8 mouse cellular contexts compared by ENCODE assay signal in genomic region chr3:102194291-102195051, GRCm38 (mm10). TPM values are rescaled to one million over a fixed set of nuclear protein-coding genes. Genes with fewer than 3 reads are reported as not detected.
DNase-seq lines count a peak whose midpoint lies in the region; ATAC-seq and TF ChIP-seq lines count a peak whose summit lies in the region.

No protein-coding gene starts in this region.

- in situ Hi-C loops in ES-E14 (cut with MboI; ENCODE audit: low sequenced_read_pairs in 2 of 2, unreplicated experiment in 2 of 2): no loop called here

- peak; percentile 36 for DNase-seq in forebrain, embryonic 10.5 days (ENCODE audit: extremely low spot score, low spot score)
- DNase-seq in forebrain, embryonic 11.5 days (ENCODE audit: low spot score): no peak
- DNase-seq in ES-E14 (ENCODE audit: low read depth, low spot score): no peak
- peak; percentile 65 for DNase-seq in mesoderm, embryonic 11.5 days (ENCODE audit: low read depth, low spot score)
- DNase-seq in spleen, postnatal 4 days (ENCODE audit: low spot score in 2 of 2): no peak
- no peak for DNase-seq in frontal cortex, postnatal 10 days (ENCODE audit: low spot score in 2 of 2)
- no peak for DNase-seq in cerebellum, postnatal 14 days

- no peaks in the 10 kb centered on the region for H3K36me3 ChIP-seq in forebrain, embryonic 10.5 days (replicated peaks)
- H3K36me3 ChIP-seq in forebrain, embryonic 11.5 days (ENCODE audit: control insufficient read depth, insufficient read depth, low read length): no peaks in the 10 kb centered on the region
- H3K36me3 ChIP-seq in ES-E14 (ENCODE audit: control insufficient read depth, insufficient read depth, low read length, poor library complexity, severe bottlenecking): peaks cover 38% of the 10 kb centered on the region
- H3K36me3 ChIP-seq in heart, embryonic 15.5 days: peaks cover 11% of the 10 kb centered on the region; the same call in 1 of the 2 replicates

- H3K4me2 ChIP-seq in forebrain, embryonic 11.5 days (ENCODE audit: low read depth, low read length, severe bottlenecking): no peak overlapping the region; the same call in 1 of the 2 replicates
- peak overlapping the region; percentile 8 for H3K4me2 ChIP-seq in heart, embryonic 15.5 days

- peak overlapping the region; percentile 27 for H3K4me3 ChIP-seq in forebrain, embryonic 10.5 days
- no peak overlapping the region for H3K4me3 ChIP-seq in forebrain, embryonic 11.5 days (ENCODE audit: low read depth, low read length)
- H3K4me3 ChIP-seq in ES-E14 (ENCODE audit: insufficient read depth in 1 of 2, low read depth in 1 of 2, low read length in 2 of 2, poor library complexity in 1 of 2, severe bottlenecking in 1 of 2): no peak overlapping the region
- no peak overlapping the region for H3K4me3 ChIP-seq in heart, embryonic 15.5 days

- WGBS in forebrain, embryonic 10.5 days: 6% methylated on average over 11 of the region's 11 CpGs
- WGBS in forebrain, embryonic 11.5 days: 5% methylated on average over 11 of the region's 11 CpGs
- WGBS in heart, embryonic 15.5 days: 24% methylated on average over 11 of the region's 11 CpGs

- no peak overlapping the region; the same call in 1 of the 2 replicates for H3K9ac ChIP-seq in forebrain, embryonic 11.5 days (ENCODE audit: low read length)
- no peak overlapping the region for H3K9ac ChIP-seq in ES-E14 (ENCODE audit: insufficient read depth, low read depth, low read length, poor library complexity, severe bottlenecking)
- H3K9ac ChIP-seq in heart, embryonic 15.5 days: no peak overlapping the region

- no peak for ATAC-seq in forebrain, embryonic 11.5 days (replicated peaks; ENCODE audit: low FRiP score)
- ATAC-seq in heart, embryonic 15.5 days (replicated peaks; ENCODE audit: insufficient number of reproducible peaks, insufficient read depth, low FRiP score, low read depth): no peak

- H3K27me3 ChIP-seq in forebrain, embryonic 10.5 days (ENCODE audit: poor library complexity, severe bottlenecking): peaks cover 95% of the 10 kb centered on the region
- peaks cover 16% of the 10 kb centered on the region for H3K27me3 ChIP-seq in forebrain, embryonic 11.5 days (ENCODE audit: control insufficient read depth, insufficient read depth, low read length)
- no peaks in the 10 kb centered on the region for H3K27me3 ChIP-seq in heart, embryonic 15.5 days

- peak overlapping the region; percentile 62 for H3K27ac ChIP-seq in forebrain, embryonic 10.5 days
- no peak overlapping the region for H3K27ac ChIP-seq in forebrain, embryonic 11.5 days (ENCODE audit: low read depth, low read length)
- H3K27ac ChIP-seq in ES-E14 (ENCODE audit: insufficient read depth, low read depth, low read length, poor library complexity, severe bottlenecking): peak overlapping the region; percentile 25; the same call in 1 of the 2 replicates
- peak overlapping the region; percentile 81 for H3K27ac ChIP-seq in heart, embryonic 15.5 days

- peaks cover 81% of the 10 kb centered on the region for H3K4me1 ChIP-seq in forebrain, embryonic 10.5 days
- peaks cover 18% of the 10 kb centered on the region for H3K4me1 ChIP-seq in forebrain, embryonic 11.5 days (replicated peaks; ENCODE audit: control insufficient read depth, insufficient read depth, low read length)
- H3K4me1 ChIP-seq in ES-E14 (ENCODE audit: control insufficient read depth in 2 of 2, insufficient read depth in 2 of 2, low read length in 2 of 2, poor library complexity in 1 of 2): peaks cover 8 to 18% of the 10 kb centered on the region in 2 experiments
- H3K4me1 ChIP-seq in heart, embryonic 15.5 days (replicated peaks): peaks cover 87% of the 10 kb centered on the region

- H3K9me3 ChIP-seq in forebrain, embryonic 10.5 days: no peaks in the 10 kb centered on the region
- H3K9me3 ChIP-seq in forebrain, embryonic 11.5 days (ENCODE audit: control insufficient read depth, low read length): no peaks in the 10 kb centered on the region
- H3K9me3 ChIP-seq in ES-E14 (ENCODE audit: control insufficient read depth, insufficient read depth, low read depth, low read length): no peaks in the 10 kb centered on the region
- no peaks in the 10 kb centered on the region for H3K9me3 ChIP-seq in heart, embryonic 15.5 days (replicated peaks)

TF ChIP-seq in ES-E14, 5 proteins besides CTCF, POLR2A, EP300 and RAD21:
- TF ChIP-seq ZNF384 (IDR thresholded peaks at IDR 0.05; ENCODE audit: low read depth, low read length): no peak
- no peak for TF ChIP-seq CHD2 (IDR thresholded peaks at IDR 0.05; ENCODE audit: low read depth, low read length)
- no peak for TF ChIP-seq ZC3H11A (IDR thresholded peaks at IDR 0.05; ENCODE audit: borderline replicate concordance, low read depth, low read length)
- TF ChIP-seq HCFC1 (IDR thresholded peaks at IDR 0.05; ENCODE audit: borderline replicate concordance, insufficient read depth, low read length): no peak
- TF ChIP-seq MAFK (IDR thresholded peaks at IDR 0.05; ENCODE audit: insufficient read depth, low read depth, low read length): no peak

RNA-seq across cellular contexts. Expression of gene Vangl1, which starts 10.0 kb away (rescaled TPM):
- polyA plus RNA-seq in forebrain, embryonic 10.5 days (2016; fragmentation: Nextera tagmentation; extraction: Ambion mirVana): 9.5 and 11.0 TPM in 2 replicates
- polyA plus RNA-seq in forebrain, embryonic 11.5 days (2014; fragmentation: Nextera tagmentation; extraction: Ambion mirVana): 7.3 and 8.1 TPM in 2 replicates
- total RNA-seq in ES-E14 (2012; rRNA removed): 119 and 167 TPM in 2 replicates
- polyA plus RNA-seq in heart, embryonic 15.5 days (2015; fragmentation: Nextera tagmentation; extraction: Ambion mirVana): 20.2 and 21.6 TPM in 2 replicates

Comparison
In these comparisons a context has a peak if more than half of its experiments do, and no peak if none do; other contexts are left out.
1. DNase-seq: peak in forebrain, embryonic 10.5 days (single experiment) and mesoderm, embryonic 11.5 days (single experiment); none in forebrain, embryonic 11.5 days (single experiment), ES-E14 (single experiment), spleen, postnatal 4 days (0 of 2), frontal cortex, postnatal 10 days (0 of 2) and cerebellum, postnatal 14 days (0 of 2).